Mouse (Mus musculus) lung, postnatal 0 days (tissue): ENCODE measurements around the gene Gm4922. TPM values are rescaled to one million over a fixed set of nuclear protein-coding genes. Genes with fewer than 3 reads are reported as not detected.
A peak's percentile ranks its signal among the peaks of the same experiment; 100 is the strongest.

Source experiments
- ATAC-seq: fragments of 200-750 bp; cut with Nextera tagmentation; 2 replicates; pipeline ENCODE4 v1.8.0; 2017; ENCODE audit warnings: moderate library complexity
- DNase-seq: peaks from one replicate; pipeline ENCODE4 v3.0.0-alpha.2; 2016; ENCODE audit warnings: low spot score
- H3K27ac ChIP-seq: fragments of 300-500 bp; sonication (generic); 2 replicates; pipeline ENCODE4 v1.5.1; 2014; ENCODE audit warnings: antibody characterized with exemption, mild to moderate bottlenecking, low read length, mixed read lengths
- H3K27me3 ChIP-seq: fragments of 300-500 bp; sonication (generic); replicated peaks from 2 replicates; pipeline ENCODE4 v1.6.1; 2014; ENCODE audit warnings: low read length, mixed read lengths; ENCODE audit not compliant: insufficient read depth
- H3K36me3 ChIP-seq: fragments of 300-500 bp; sonication (generic); 2 replicates; pipeline ENCODE4 v1.6.1; 2014; ENCODE audit warnings: low read length, mixed read lengths; ENCODE audit not compliant: insufficient read depth
- H3K4me1 ChIP-seq: fragments of 300-500 bp; sonication (generic); 2 replicates; pipeline ENCODE4 v1.6.1; 2014; ENCODE audit warnings: antibody characterized with exemption, low read depth, low read length, mixed read lengths; ENCODE audit not compliant: insufficient read depth
- H3K4me2 ChIP-seq: fragments of 300-500 bp; sonication (generic); replicated peaks from 2 replicates; pipeline ENCODE4 v1.6.1; 2014; ENCODE audit warnings: low read depth, mild to moderate bottlenecking, low read length, moderate library complexity, mixed read lengths
- H3K4me3 ChIP-seq: fragments of 300-500 bp; sonication (generic); 2 replicates; pipeline ENCODE4 v1.5.1; 2014; ENCODE audit warnings: low read depth, low read length
- H3K9ac ChIP-seq: fragments of 300-500 bp; sonication (generic); replicated peaks from 2 replicates; pipeline ENCODE4 v1.6.1; 2014; ENCODE audit warnings: low read depth, mild to moderate bottlenecking
- H3K9me3 ChIP-seq: fragments of 300-500 bp; sonication (generic); 2 replicates; pipeline ENCODE4 v1.6.1; 2016; ENCODE audit warnings: low read length, mixed read lengths
- CTCF ChIP-seq: IDR thresholded peaks from 2 replicates; pipeline ENCODE4 v1.5.1; 2016; ENCODE audit warnings: antibody characterized with exemption, mild to moderate bottlenecking
- EP300 ChIP-seq: IDR thresholded peaks from 2 replicates; pipeline ENCODE4 v1.6.1; 2016; ENCODE audit warnings: antibody characterized with exemption, mild to moderate bottlenecking, control low read depth
- WGBS: fragments of 180-500 bp; shearing (Covaris S2); extraction: QIAGEN DNeasy Blood & Tissue Kit; methylation state at CpG from one replicate; pipeline ENCODE4 v1.1.7; 2014; 5-methylcytosine and 5-hydroxymethylcytosine counted together
- polyA plus RNA-seq: library from polyadenylated mRNA; unstranded; fragments of >200 nt; fragmentation: Nextera tagmentation; extraction: Ambion mirVana; gene quantifications from 2 replicates; pipeline ENCODE4 v1.2.1, GENCODE M21; 2015

The Gm4922 gene
- polyA plus RNA-seq, 1 experiment from 2014 or later, result 0.05 TPM

- Histone ChIP-seq H3K36me3 (no peaks in the 10 kb centered on the region), H3K9ac (no peak overlapping the region), H3K4me1 (no peaks in the 10 kb centered on the region), H3K9me3 (no peaks in the 10 kb centered on the region), H3K27ac (peak overlapping the region; percentile 51), H3K4me3 (no peak overlapping the region), H3K4me2 (no peak overlapping the region), H3K27me3 (no peaks in the 10 kb centered on the region)
- 56% methylated on average over 8 of the region's 8 CpGs for WGBS
- ATAC-seq, result peak; percentile 87
- DNase-seq, result peak; percentile 85
- peak; percentile 76 for TF ChIP-seq EP300
- TF ChIP-seq CTCF, result no peak
These were observed 45.6 kb downstream of the Gm4922 start for GRCm38 (mm10) chr10:18741024-18741423.

Other genes with a start within 250 kb of the Gm4922 start
- gene Hebp2, start 240.7 kb downstream of the Gm4922 start, polyA plus RNA-seq, result 2.7 and 3.4 TPM in 2 replicates
- gene Arfgef3, start 42.8 kb downstream of the Gm4922 start, polyA plus RNA-seq, result 3.5 and 3.6 TPM in 2 replicates
- 65.5 and 70.9 TPM in 2 replicates for gene Perp, start 58.2 kb upstream of the Gm4922 start, polyA plus RNA-seq
- 4.9 and 9.5 TPM in 2 replicates for gene Tnfaip3, start 228.9 kb upstream of the Gm4922 start, polyA plus RNA-seq